Mouse (Mus musculus) thymus, adult 2 months (tissue): ENCODE results near the gene Ubap2. TPM values are rescaled to one million over a fixed set of nuclear protein-coding genes. Genes with fewer than 3 reads are reported as not detected.
A peak's percentile ranks its signal among the peaks of the same experiment; 100 is the strongest.

Experiments
- DNase-seq: peaks from one replicate; pipeline ENCODE4 v3.0.0; 2021
- H3K27ac ChIP-seq: fragments of 200-500 bp; 2 replicates; pipeline ENCODE4 v1.5.1; 2012; ENCODE audit warnings: low read length, control low read depth; ENCODE audit not compliant: control insufficient read depth, insufficient read depth
- H3K27me3 ChIP-seq: fragments of 200-500 bp; 2 replicates; pipeline ENCODE4 v1.6.1; 2012; ENCODE audit warnings: mild to moderate bottlenecking, low read length, moderate library complexity, mixed read lengths; ENCODE audit not compliant: control insufficient read depth, insufficient read depth
- H3K36me3 ChIP-seq: fragments of 200-500 bp; 2 replicates; pipeline ENCODE4 v1.6.1; 2012; ENCODE audit warnings: mild to moderate bottlenecking, low read length, moderate library complexity; ENCODE audit not compliant: control insufficient read depth, insufficient read depth
- H3K4me1 ChIP-seq: fragments of 200-500 bp; replicated peaks from 2 replicates; pipeline ENCODE4 v1.6.1; 2012; ENCODE audit warnings: low read length; ENCODE audit not compliant: control insufficient read depth, insufficient read depth
- H3K4me3 ChIP-seq: fragments of 200-500 bp; 2 replicates; pipeline ENCODE4 v1.5.1; 2012; ENCODE audit warnings: mild to moderate bottlenecking, low read length, control low read depth, moderate library complexity; ENCODE audit not compliant: control insufficient read depth, insufficient read depth
- CTCF ChIP-seq: fragments of 200-500 bp; IDR thresholded peaks from 2 replicates; pipeline ENCODE4 v1.5.1; 2012; ENCODE audit warnings: mild to moderate bottlenecking, control low read depth, low read length, moderate library complexity, borderline replicate concordance; ENCODE audit not compliant: control insufficient read depth, poor library complexity, insufficient read depth; ENCODE audit errors: extremely low read depth
- POLR2A ChIP-seq: fragments of 200-500 bp; IDR thresholded peaks from 2 replicates; pipeline ENCODE4 v1.6.1; 2012; ENCODE audit warnings: mild to moderate bottlenecking, low read length, control low read depth, moderate library complexity; ENCODE audit not compliant: control insufficient read depth, poor library complexity, insufficient read depth; ENCODE audit errors: extremely low read depth
- WGBS: fragments of 180-500 bp; shearing (Covaris S2); methylation state at CpG from one replicate; pipeline ENCODE4 v1.1.7; 2018; 5-methylcytosine and 5-hydroxymethylcytosine counted together
- polyA plus RNA-seq: library from polyadenylated mRNA; depleted of rRNA; stranded (reverse); fragments of >200 nt; gene quantifications from 2 replicates; pipeline ENCODE4 v1.2.3, GENCODE M21; 2012; rRNA removed

The Ubap2 gene
- 183 and 221 TPM in 2 replicates for polyA plus RNA-seq

- WGBS, result under 1% methylated on average over 60 of the region's 60 CpGs
- peaks cover 5% of the 10 kb centered on the region for H3K36me3 ChIP-seq
- H3K4me1 ChIP-seq, result peaks cover 14% of the 10 kb centered on the region
- H3K27me3 ChIP-seq, result no peaks in the 10 kb centered on the region
- H3K27ac ChIP-seq, result peak within 1 kb of the TSS; percentile 86
- DNase-seq, result peak; percentile 97
- peak within 1 kb of the TSS; percentile 91 for H3K4me3 ChIP-seq
- TF ChIP-seq POLR2A (peak; percentile 62; the same call in 1 of the 2 replicates), CTCF (no peak)
These were observed at the start of gene Ubap2 for GRCm38 (mm10) chr4:41274980-41275850. Ubap2 (minus strand) TSS chr4:41275144.

- 93% methylated on average over 4 of the region's 4 CpGs for WGBS
These were observed 46.0 kb upstream of the Ubap2 start for GRCm38 (mm10) chr4:41320971-41321370.

GRCm38 (mm10) chr4:41318267-41318666 is 43.3 kb upstream of the Ubap2 start:
- DNase-seq, result no peak
- Histone ChIP-seq H3K36me3 (no peaks in the 10 kb centered on the region; the same call in 1 of the 2 replicates), H3K4me1 (peaks cover 6% of the 10 kb centered on the region), H3K27me3 (no peaks in the 10 kb centered on the region), H3K4me3 (no peak overlapping the region), H3K27ac (no peak overlapping the region)
- TF ChIP-seq CTCF, result no peak
- TF ChIP-seq POLR2A, result no peak
- WGBS, result 93% methylated on average over 5 of the region's 5 CpGs

More at GRCm38 (mm10) chr4:41320971-41321370, 46.0 kb upstream of the Ubap2 start:
- Histone ChIP-seq H3K4me1 (no peaks in the 10 kb centered on the region), H3K36me3 (no peaks in the 10 kb centered on the region), H3K27ac (no peak overlapping the region), H3K4me3 (no peak overlapping the region), H3K27me3 (no peaks in the 10 kb centered on the region)
- no peak for DNase-seq
- no peak for TF ChIP-seq CTCF
- no peak for TF ChIP-seq POLR2A

GRCm38 (mm10) chr4:41315173-41315572 is 40.2 kb upstream of the Ubap2 start:
- peaks cover 6% of the 10 kb centered on the region for H3K36me3 ChIP-seq
- H3K27me3 ChIP-seq, result no peaks in the 10 kb centered on the region
- 80% methylated on average over 8 of the region's 8 CpGs for WGBS
- DNase-seq, result peak; percentile 11
- H3K4me1 ChIP-seq, result peaks cover 11% of the 10 kb centered on the region
- TF ChIP-seq POLR2A (no peak), CTCF (no peak)
- H3K4me3 ChIP-seq, result peak overlapping the region; percentile 85
- H3K27ac ChIP-seq, result no peak overlapping the region

- peaks cover 6% of the 10 kb centered on the region for H3K36me3 ChIP-seq
- TF ChIP-seq POLR2A, result peak; percentile 75
- 0 out of 2 replicates have a peak, but pooled peaks have one; percentile 23 for TF ChIP-seq CTCF
- peak; percentile 93 for DNase-seq
- H3K4me1 ChIP-seq, result peaks cover 11% of the 10 kb centered on the region
- H3K4me3 ChIP-seq, result peak within 1 kb of the TSS; percentile 85
- WGBS, result under 1% methylated on average over 70 of the region's 70 CpGs
- peak within 1 kb of the TSS; percentile 30; the same call in 1 of the 2 replicates for H3K27ac ChIP-seq
- H3K27me3 ChIP-seq, result no peaks in the 10 kb centered on the region
These were observed 39.5 kb upstream of the Ubap2 start, which contains the start of gene Dcaf12 for GRCm38 (mm10) chr4:41314141-41315129. Dcaf12 (minus strand) TSS chr4:41314889.

- Histone ChIP-seq H3K27me3 (no peaks in the 10 kb centered on the region), H3K36me3 (peaks cover 11% of the 10 kb centered on the region), H3K4me1 (peaks cover 11% of the 10 kb centered on the region), H3K4me3 (peak overlapping the region; percentile 85), H3K27ac (no peak overlapping the region; the same call in 1 of the 2 replicates)
- WGBS, result 23% methylated on average over 14 of the region's 14 CpGs
- TF ChIP-seq CTCF (no peak), POLR2A (no peak)
- peak; percentile 11 for DNase-seq
These were observed 38.8 kb upstream of the Ubap2 start for GRCm38 (mm10) chr4:41313722-41314121.
